Mouse (Mus musculus) heart, postnatal 0 days (tissue): ENCODE measurements around the gene Anks6.

Source experiments
- CTCF ChIP-seq: IDR thresholded peaks from 2 replicates; pipeline ENCODE4 v1.5.1; 2016; ENCODE audit warnings: antibody characterized with exemption, control low read depth, low read depth
- EP300 ChIP-seq: IDR thresholded peaks from 2 replicates; pipeline ENCODE4 v1.6.1; 2016; ENCODE audit warnings: antibody characterized with exemption, low read depth

DNA sequence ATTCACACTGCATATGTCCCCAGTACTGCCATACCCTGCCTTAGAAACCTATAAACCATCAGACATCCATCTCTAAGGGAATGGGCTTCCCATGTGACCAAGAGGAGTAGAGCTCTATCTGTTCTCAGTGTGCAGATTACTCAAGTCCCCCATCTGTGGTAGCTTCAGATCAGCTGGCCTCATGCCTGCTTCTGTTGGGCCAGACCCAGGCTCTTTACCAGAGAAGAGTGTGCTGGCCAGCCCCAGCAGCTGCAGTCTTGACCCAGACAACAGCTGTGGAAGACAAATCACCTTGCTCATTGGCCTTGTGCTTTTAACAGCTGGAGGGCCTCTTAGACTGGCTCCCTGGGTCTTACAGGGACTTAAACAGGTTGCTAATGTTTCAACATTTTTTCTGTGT lies 90.7 kb downstream of the Anks6 start:
- TF ChIP-seq CTCF (no peak), EP300 (no peak)
